Mouse (Mus musculus) embryo, embryonic 10 days (tissue): Measurements from ENCODE around the gene Aurkb.
"Not testable (repeated sequence)": the region's sequence is repeated elsewhere in the genome, so short reads cannot be mapped to it uniquely, and the experiment has no call there.

Experiments used
- DNase-seq: peaks from one replicate; pipeline ENCODE4 v3.0.0-alpha.2; 2015; ENCODE audit warnings: low spot score

The Aurkb gene

DNA sequence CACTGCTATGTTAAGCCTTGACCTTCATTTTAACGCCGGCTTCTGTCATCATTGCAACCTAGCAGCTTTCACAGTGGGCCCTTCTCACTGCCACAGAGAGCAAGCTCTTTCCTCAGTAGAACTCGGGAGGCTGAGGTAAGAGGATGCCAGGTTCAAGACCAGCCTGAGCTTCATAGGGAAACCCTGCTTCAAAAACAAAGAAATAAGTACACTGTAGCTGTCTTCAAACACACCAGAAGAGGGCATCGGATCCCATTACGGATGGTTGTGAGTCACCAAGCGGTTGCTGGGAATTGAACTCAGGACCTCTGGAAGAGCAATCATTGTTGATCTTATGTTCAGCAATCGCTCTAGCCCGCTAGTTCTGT lies 35.4 kb downstream of the Aurkb start:
- DNase-seq: no peak

DNA sequence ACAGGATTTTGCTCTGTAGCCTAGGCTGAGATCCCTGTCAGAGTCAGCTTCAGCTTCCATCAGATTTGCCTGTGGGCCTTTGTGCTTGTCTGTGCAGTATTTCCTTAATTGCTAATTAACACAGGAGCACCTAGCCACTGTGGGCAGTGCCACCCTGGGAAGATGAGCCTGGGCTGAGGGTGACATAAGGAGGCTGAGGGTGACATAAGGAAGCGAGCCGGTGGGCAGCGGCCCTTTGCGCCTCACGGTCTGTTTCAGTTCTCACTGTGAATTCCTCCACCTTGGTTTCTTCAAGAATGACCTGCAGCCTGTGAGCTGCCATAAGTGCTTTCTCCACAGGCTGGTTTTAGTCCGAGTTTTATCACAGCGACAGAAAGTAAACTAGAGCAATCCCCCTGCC lies 36.2 kb downstream of the Aurkb start:
- no peak for DNase-seq

DNA sequence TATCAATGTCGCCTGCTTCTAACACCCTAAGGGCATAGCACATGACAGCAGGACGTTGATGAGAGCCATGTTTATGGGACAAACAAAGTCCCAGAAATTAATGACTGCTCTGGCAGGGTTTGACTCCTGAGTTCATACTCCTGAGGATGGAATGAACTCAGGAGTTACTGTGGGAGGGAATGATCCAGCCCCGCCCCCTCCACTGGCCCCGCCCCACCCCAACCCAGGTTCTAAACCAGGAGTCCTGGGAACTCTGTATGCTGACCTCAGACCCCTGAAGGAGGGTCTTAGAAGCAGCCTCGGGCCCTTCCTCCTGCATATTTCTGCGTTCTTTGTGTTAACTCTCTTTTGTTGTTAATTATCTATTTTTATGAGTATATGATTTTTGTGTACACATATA lies 40.2 kb downstream of the Aurkb start:
- no peak for DNase-seq

DNA sequence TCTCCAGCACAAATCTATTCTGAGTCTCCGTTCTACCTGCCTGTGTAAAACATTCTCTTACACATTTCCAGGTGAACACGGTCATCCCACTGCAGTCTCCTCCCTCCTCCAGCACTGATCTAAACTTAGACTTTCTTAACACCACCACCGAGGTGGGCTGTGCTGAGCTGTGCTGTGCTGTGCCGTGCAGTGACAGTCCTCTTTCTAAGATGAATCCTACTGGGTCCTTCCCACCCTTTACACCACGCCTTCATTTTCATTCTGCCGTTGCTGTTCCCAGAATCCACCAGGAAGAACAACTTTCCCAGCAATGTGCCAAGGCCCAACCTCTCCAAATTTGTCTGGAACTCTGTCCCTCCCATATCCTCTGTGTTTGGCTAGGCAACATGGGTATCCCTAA lies 40.9 kb downstream of the Aurkb start:
- DNase-seq: no peak

DNA sequence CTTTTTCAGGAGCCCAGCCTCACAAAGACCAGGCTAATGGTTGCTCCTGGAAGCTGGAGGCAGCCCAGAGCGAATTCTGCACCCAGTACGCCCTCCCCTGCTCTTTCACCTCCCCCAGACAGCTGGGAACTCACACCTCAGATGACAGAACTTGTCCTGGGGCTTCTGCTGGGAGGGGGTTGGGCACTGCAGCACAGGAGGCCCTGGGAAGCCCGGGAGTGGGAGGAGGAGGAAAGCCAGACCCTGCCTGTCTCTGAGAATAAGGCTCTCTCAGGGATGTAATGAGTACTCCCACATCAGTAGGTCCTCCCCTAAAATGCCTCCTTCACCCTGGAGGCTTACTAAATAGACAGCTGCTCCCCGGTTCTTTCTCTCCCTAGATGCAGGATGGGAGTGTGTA lies 41.6 kb downstream of the Aurkb start:
- DNase-seq: no peak

DNA sequence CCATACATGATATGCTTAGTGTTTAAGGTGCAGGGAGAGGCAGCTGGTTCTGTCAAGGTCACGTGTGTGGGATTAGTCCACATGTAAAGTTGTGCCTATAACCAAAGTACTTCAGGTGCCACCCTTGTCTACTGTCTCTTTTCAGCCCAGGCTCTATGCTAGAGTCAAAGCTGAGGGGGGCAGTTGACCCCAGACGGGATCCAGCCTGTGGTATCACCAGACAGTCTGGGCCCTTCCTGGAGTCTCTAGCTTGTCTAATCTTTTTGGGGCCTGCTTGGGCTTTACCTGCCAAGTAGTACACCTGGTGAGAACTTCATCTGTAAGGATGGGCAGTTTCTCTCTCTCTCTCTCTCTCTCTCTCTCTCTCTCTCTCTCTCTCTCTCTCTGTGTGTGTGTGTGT lies 42.1 kb downstream of the Aurkb start:
- no peak for DNase-seq

DNA sequence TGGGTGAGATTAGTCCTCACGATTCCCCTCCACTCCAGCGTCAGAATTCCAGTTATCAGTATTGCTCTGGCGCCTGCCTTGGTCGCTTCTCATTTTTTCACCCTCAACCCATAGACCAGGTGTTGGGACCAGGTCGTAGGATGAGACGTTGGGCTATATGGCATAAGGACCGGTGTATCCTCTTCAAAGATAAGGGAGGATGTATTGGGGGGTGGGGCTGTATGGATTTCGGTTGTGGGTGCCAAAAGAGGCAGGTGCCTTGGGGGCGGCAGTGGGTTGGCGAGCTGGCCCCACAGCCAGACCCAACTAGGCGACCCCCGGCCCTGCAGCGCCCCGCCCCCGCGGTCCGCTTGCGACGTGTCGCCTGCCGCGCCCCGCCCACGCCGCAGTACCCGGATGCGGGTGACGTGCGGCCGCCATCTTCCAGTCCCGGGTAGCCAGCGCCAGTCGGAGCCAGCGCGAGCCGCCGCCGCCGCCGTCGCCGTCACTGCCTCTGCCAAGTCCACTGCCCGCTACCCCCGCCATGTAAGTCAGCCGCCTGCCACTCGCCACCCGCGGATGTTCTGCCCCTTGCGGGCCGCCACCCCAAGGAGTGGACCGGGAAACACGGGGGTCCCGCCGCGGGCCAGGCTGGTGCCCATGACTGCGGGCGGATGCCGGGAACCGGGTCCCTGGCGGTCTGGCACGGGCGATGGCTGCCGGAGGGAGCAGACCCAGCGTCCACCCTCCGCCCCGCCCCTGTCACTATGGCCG lies 42.8 kb downstream of the Aurkb start, which contains the start of gene Vamp2:
TSS of gene Vamp2 (plus strand) at position 388 of the 753 bp plus-strand sequence.
- DNase-seq: peak; percentile 94

DNA sequence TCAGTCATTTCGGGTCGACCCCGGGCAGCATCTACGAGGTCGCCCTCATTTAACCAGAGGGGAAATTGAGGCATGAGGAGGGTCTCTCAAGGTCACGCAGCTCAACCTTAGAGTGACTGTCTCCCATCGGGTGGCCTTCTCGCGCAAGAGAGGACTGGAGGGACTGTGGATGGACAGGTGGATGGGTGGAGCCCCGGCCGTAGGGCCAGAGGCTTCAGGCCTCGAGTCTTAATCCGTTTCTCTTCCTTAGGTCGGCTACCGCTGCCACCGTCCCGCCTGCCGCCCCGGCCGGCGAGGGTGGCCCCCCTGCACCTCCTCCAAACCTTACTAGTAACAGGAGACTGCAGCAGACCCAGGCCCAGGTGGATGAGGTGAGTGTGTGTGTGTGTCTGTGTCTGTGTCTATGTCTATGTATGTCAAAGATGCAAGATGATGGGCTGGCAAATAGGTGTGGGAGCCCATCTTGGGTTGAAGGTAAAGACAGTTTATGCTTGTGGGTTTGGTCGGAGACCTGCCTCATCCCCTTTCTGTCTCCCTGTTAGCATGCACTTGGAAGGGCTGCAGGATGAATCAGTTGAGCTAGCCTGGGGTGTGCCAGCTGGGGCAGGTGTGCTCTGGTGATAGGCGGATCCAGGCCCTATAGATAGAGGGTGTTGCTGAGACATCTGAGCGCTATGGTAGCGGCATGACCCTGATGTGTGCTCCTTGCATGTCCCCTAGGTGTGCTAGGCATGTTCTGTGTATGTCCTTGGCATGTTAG lies 43.6 kb downstream of the Aurkb start:
- DNase-seq: no peak

DNA sequence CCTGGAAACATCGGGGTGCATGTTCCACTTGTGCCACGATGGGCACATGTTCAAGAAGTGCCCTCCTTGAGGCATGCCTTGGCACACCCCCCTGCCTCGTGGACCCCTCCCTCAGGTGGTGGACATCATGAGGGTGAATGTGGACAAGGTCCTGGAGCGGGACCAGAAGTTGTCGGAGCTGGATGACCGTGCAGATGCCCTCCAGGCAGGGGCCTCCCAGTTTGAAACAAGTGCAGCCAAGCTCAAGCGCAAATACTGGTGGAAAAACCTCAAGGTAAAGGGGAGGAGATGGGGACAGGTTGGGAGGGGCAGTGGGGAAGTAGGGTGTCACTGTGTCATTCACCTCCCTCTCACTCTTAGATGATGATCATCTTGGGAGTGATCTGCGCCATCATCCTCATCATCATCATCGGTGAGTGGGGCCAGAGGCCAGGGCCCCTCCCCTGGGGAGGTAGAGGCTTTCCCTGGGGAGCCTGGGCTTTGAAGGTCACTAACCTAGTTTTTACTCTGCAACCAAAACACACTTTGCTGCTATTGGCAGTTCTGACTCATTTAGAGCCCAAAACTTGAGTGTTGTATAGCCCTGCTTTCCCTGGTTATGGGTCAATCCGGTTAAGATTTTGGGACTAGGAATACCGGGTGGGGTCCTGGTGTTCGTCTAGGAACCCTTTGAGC lies 44.3 kb downstream of the Aurkb start:
- DNase-seq: no peak

DNA sequence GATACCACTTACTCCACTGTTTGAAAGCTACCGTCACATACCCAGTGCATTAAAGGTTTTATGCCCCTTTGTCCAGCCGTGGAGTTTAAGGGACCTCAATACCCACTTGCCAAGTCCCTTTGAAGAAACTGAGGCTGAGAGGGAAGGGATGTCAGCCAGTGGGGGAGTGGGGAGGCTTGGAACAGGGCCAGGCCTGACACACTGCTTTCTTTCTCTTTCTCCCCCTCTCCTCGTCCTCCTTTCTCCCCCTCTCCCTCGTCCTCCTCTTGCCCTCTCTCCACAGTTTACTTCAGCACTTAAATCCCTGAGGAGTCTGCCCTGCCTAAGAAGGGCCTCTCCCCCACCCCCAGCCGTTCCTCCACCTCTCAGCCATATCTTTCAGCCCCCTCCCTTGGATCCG lies 44.9 kb downstream of the Aurkb start:
- DNase-seq: no peak

DNA sequence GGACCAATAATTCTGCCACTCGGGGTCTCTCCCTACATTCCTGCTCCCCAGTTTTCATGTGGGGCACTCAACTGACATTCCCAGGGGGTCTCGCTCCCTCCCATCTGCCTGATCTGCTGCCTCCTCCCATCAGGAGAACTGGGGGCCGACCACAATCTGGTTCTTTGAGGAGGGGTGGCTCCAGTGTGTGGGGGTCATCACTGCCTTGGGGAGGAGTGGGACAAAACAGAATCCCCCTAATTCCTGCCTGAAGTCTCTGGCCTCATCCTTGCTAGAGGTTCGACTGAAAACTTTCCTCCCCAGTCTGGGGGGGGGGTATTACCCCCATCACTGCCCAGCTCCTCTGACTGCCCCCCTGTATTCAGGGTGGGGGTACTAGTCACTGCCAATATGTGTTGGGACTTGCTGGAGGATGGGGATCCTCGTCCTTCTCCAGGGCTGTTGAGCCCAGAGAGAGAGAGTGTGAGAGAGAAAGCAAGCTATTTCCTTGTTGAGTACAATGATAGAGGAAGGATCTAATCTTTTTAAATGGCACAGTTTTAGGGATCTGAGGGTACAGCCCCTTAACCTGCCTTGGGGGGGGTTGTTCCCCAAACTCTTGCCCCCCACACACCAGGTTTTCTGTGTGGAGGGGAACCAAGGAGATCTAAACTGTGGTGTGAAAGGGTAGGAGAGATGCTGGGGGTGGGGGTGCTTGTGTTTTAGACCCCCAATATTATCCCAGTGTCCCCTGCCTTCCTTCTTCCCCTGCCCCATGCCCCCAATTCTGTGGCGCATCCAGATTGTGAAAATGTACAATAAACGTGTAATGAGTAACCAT lies 46.3 kb downstream of the Aurkb start:
- no peak for DNase-seq

DNA sequence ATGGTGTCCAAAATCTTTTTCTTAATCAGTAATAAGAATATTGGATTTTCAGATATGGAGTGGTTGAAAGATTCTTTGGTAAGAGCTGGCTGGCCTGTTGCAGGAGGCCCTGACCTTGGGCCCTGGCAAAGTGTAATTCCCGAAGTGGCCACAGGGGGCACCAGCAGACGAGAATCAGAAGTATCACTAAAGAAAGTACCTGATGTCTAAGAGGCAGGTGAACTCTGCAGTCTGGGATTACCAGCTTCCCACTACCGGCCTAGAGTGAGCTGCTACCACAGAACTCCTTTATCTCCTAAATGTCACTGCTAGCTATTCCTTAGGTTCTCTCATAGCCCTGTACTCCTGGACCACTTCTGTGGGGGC lies 46.9 kb downstream of the Aurkb start:
- DNase-seq: peak; percentile 80

DNA sequence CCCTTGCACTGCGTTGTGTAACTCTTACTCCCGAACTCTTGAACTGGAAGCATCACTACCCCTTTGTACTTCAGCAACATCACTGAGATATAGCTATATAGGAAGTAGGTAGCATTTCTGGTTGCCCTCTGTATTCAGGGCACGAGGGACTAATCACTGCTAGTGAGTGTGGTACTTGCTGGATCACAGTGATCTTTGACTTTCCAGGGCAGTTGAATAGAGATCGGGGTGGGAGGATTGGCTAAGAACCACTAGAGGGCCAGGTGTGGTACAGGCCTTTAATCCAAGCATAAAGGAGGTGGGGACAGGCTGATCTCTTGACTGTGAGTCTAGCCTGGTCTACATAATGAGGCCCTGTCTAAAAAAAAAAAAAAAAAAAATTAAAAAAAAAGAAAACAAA lies 47.4 kb downstream of the Aurkb start:
- no peak for DNase-seq

DNA sequence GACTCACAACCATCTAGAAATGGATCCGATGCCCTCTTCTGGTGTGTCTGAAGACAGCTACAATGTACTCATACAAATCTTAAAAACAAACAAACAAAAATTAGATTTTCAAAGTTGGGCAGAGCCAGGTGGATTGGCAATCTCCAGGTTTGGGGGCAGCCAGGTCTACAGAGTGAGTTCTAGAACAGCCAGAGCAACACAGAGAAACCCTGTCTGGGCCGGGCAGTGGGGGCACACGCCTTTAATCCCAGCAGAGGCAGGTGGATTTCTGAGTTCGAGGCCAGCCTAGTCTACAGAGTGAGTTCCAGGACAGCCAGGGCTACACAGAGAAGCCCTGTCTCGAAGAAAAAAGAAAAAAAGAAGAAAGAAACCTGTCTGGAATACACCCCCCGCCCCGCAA lies 48.4 kb downstream of the Aurkb start:
- DNase-seq: not testable (repeated sequence)

DNA sequence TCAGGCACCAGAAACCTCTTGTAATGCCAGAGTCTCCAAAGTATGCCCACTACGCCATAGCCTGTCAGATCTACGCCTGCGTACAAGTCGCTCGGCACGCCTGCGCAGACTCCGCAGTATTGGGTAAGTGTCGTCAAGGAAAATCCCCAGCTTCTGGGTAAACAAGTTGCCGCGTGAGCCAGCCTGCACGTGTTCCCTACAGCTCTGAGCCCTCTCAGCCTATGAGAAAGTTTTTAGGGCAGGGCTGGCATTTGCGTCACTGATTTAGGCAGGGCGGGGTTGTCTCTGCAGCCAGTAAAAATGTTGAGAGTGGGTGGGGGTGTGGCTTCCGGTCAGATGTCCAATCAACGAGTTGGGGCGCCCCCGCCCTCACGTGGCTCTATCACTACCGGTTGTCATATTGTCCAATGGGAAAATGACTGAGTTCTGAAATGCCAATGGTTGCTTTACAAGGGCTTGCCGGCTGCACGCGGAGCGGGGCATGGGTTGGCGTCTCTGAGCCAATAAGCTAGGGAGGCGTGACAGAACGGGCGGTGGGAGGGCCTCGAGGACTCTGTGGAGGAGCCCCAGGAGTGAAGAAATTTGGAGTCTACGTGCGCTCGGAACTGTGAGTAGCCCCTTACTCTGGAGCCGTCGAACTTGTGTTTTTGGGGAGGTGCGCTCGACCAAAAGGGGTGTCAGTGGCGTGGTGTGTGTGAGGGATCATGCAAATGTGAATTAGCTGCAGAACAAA lies 49.4 kb downstream of the Aurkb start, which contains the start of gene Per1:
TSS of gene Per1 (plus strand) at position 521 of the 733 bp plus-strand sequence.
- DNase-seq: peak; percentile 99

DNA sequence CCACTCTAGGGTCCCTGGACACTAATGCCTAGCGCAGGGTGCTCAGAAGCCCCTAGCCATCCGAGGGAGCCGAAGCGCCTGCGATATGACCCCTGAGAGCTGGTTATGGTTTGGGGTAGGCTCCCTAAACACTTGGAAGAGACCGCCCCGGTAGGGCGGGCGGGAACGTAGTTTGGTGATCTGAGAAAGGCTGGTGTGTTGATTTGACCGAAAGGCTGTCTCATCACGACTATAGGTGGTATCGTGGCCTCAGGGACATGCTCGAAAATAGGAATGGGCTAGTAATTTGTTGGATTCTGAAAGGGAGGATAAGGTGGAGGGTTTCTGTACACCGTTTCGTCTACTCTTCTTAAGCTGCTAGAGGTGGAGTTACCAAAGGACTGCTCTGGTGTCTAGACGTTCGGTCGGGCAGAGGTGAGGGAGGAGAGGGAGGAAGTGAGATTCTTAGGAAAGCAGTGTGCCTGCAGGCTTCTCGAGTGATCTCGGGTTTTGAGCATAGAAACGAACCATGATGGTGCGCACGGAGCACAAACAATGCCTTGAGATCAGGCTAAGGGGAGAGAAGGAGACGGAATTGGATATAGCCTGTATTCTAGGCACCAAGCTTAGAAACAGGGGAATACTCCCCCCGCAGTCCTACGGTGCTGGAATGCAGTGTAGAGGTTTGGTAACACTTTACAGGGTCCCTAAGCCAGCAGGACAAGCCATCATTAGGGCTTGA lies 50.2 kb downstream of the Aurkb start:
- no peak for DNase-seq

DNA sequence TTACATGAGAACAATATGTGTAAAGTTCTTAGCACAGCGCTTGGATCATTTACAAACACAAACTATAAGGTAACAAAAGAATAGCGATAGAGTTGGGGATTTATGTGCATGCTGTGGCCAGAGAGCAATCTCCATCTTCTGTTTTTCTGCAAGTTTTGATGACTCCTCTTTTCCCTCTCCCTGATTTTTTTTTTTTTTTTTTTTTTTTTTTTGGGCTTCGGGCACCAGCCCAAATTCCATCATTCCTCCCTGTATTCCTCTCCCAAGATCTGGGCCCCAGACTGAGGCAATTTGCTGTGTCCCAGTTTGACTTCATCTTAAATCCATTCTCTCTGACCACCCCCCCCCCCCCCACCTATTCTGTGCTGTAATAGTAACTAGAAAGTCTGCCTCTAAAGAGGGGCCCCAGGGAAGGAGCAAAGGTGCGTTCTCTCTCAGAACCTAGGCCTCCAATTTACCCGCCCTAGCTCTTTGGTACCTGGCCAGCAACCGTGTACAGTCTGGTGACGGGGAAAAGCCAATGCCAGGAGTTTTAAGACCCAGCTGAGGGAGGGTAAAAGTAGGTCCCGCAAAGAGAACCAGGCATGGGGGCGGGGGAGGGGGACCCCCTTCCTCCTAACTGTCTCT lies 51.0 kb downstream of the Aurkb start:
- DNase-seq: no peak

DNA sequence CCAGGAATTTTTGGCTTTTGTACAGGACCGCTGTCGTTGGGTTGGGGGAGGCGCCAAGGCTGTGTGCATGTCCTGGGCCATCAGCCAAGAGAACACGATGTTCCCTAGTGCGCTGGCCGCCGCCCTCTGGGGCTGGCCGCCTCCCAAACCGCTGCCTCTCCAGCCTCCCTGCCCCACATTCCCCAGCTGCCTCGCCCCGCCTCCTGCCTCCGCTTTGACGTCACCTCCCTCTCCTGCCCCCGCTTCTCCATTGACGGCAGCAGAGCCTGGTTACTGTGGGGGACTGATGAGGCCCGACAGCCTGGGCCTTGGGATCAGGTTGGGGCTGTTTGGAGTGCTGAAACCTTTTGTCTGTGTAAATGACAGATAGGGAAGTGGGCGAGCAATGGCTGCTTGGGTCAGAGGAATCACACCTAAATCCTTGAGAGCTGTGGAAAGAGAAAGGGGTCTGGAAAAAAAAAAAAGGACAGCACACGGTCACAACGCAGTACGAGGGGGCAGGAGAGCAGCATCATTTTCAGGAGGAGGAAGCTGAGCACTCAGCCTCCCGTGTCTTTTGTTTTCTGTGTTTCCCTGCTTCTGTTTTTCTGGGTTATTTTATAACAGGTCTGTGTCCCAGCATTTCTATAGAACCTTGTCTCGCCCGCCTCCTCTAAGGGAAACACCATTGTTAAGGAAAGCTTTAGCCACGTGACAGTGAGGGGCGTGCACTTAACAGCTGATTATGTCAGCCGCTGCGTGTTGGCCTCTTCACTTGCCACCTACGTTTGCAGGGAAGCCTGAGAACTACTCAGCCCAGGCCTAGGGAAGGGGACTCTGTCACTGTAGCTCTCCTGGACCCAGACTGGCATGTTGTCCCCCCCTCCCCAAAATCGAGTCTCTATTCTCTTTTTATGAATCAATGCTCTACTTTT lies 51.8 kb downstream of the Aurkb start:
- peak; percentile 90 for DNase-seq
